Mouse (Mus musculus): ENCODE measurements around the gene Gm44965. TPM values are rescaled to one million over a fixed set of nuclear protein-coding genes. Genes with fewer than 3 reads are reported as not detected.

The Gm44965 gene
- polyA plus RNA-seq (2015; fragmentation: Nextera tagmentation; extraction: Ambion mirVana): not detected in 2 replicates

DNA sequence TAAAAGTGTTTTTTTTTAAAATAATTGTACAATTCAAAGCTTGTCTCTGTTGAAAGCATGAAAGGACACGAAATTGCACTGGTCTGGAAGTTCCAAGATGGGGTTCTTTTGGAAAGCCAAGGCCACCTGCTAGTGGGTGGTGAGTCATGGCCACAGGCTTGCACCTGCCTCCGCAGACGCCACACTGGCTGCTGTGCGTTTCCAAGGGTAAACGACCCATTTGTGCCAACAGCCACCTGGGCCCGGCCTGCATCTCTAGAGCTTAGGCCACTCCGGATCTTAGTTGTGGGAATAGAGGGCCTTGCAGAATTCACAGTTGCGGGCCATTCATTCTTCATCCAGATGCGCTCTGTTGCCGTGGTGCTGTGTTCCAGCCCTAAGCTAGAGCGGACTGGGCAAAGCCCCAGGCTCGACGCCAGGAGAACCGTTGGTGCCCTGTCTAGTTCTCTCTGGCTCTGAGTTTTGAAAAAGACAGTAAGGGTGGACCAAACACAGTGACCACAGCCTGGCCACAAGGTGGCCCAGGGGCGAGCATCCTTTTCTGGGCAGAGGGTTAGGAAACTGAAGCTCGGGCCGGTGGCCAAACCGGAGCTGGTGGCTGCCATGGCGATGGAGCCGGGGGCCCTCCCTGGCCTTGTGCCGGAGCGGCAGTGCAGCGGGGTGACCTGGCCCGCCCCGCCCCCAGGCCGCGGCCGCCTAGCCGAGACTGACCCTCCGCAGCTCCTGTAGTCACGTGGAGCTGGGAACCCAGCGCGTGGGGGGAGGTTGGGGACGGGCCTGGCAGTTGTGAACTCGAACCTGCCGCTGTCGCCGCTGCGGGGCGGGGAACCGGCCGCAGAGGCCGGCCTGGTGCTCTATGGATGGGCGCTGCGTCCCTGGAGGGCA, at the start of gene Gm44965, which contains the start of gene Repin1:
TSS of gene Gm44965 (plus strand) at position 784 of the 885 bp plus-strand sequence.
TSS of gene Repin1 (plus strand) at position 726 of the 885 bp plus-strand sequence.
- peak; percentile 90 for ATAC-seq (replicated peaks)
- WGBS: 2% methylated on average over 41 of the region's 45 CpGs
- H3K4me2 ChIP-seq (replicated peaks): peak within 1 kb of the TSS; percentile 61
- H3K4me1 ChIP-seq: peaks cover 20% of the 10 kb centered on the region
- peak within 1 kb of the TSS; percentile 62 for H3K4me3 ChIP-seq
- H3K9me3 ChIP-seq: peaks cover 9% of the 10 kb centered on the region; the same call in 1 of the 2 replicates
- peaks cover 26% of the 10 kb centered on the region for H3K36me3 ChIP-seq
- H3K27me3 ChIP-seq: no peaks in the 10 kb centered on the region
- H3K27ac ChIP-seq (replicated peaks): peak within 1 kb of the TSS; percentile 81
- peak within 1 kb of the TSS; percentile 77 for H3K9ac ChIP-seq (replicated peaks)

DNA sequence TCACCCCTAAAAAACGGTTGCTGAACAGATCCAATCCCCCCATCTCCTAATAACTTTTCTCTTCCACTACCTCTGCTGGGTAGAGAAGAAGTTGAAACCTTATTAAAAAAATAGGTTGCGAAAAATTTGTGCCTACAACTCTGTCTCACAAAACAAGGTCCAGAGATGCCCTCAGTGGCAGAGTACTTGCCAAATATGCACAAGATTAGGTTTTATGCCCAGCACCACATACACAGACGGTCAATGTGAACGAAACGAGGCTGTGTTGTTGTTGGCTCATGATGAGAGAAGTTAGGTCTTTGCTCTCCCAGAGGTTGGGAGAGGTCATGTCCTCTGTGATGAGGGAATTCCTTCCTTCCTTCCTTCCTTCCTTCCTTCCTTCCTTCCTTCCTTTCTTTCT, 48.5 kb upstream of the Gm44965 start:
- Histone ChIP-seq H3K9ac (replicated peaks) (no peak overlapping the region), H3K36me3 (peaks cover 12% of the 10 kb centered on the region; the same call in 1 of the 2 replicates), H3K27me3 (no peaks in the 10 kb centered on the region), H3K9me3 (no peaks in the 10 kb centered on the region), H3K4me3 (no peak overlapping the region), H3K27ac (replicated peaks) (no peak overlapping the region), H3K4me1 (no peaks in the 10 kb centered on the region), H3K4me2 (replicated peaks) (no peak overlapping the region)
- 88% methylated on average over 5 of the region's 5 CpGs for WGBS
- ATAC-seq (replicated peaks): no peak

DNA sequence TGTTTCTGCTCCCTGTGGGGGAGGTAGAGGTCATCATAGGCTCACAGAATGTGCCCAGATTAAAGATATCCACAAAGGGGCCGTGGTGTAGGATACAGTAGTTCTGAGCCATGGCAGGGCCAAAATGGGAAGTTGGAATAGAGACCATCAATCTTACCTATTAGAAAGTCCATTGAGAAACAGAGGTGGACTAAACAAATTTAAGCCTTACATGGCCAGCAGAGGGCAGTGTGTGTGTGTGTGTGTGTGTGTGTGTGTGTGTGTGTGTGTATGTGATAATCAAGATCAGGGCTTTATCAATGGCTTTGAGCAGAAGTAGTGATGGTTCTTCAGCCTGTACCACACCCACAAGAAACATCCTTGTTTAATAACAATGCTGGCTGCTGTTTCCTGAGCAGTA, 47.5 kb upstream of the Gm44965 start:
- Histone ChIP-seq H3K9ac (replicated peaks) (no peak overlapping the region), H3K27me3 (no peaks in the 10 kb centered on the region), H3K4me1 (no peaks in the 10 kb centered on the region), H3K27ac (replicated peaks) (no peak overlapping the region), H3K4me2 (replicated peaks) (no peak overlapping the region), H3K36me3 (peaks cover 2% of the 10 kb centered on the region; the same call in 1 of the 2 replicates), H3K4me3 (no peak overlapping the region), H3K9me3 (no peaks in the 10 kb centered on the region)
- ATAC-seq (replicated peaks): no peak
- WGBS: 62% methylated on average over 1 of the region's 1 CpGs

DNA sequence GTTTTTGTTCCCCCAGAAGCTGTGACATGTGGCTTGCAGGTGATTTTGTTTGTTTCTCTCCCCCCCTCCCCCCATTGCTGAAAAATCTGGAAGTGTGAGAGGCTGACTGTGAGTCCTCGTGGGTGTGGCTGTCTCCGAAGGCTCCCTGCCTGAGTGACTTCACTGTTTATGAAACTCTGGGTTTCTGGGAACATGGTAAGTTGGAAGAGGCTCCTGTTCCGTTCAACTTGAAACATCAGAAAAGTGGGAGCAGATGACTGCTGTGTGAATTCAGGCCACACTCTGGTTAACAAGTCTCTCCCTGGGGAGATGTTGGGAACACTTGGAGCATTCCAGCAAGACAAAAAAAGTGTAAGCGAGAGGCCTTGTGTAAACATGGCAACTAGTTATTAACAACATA, 46.9 kb upstream of the Gm44965 start:
- Histone ChIP-seq H3K27me3 (no peaks in the 10 kb centered on the region), H3K4me1 (no peaks in the 10 kb centered on the region), H3K36me3 (no peaks in the 10 kb centered on the region; the same call in 1 of the 2 replicates), H3K9me3 (no peaks in the 10 kb centered on the region), H3K4me3 (no peak overlapping the region), H3K4me2 (replicated peaks) (no peak overlapping the region), H3K9ac (replicated peaks) (no peak overlapping the region), H3K27ac (replicated peaks) (no peak overlapping the region)
- ATAC-seq (replicated peaks): no peak
- 79% methylated on average over 4 of the region's 4 CpGs for WGBS

DNA sequence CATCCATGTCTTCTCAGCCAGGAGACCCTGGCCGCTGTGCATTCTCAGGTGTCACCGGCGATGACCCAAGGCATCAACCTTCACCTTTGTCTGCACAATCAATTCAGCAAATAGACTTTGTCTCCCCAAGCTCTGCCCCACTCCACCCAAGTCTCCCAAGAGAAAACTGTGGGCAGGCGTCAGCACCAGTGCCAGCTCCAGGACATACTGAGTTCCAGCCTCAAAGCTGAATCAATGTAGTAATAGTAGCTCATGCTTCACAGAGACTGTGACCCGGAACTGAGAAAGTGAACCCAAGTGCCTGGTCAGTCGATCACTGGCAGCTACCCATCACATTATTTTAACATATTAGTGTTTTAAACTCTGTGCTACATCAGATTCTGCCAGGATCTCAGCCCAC, 45.4 kb upstream of the Gm44965 start:
- no peaks in the 10 kb centered on the region for H3K4me1 ChIP-seq
- no peak overlapping the region for H3K4me2 ChIP-seq (replicated peaks)
- no peak overlapping the region for H3K27ac ChIP-seq (replicated peaks)
- H3K9me3 ChIP-seq: no peaks in the 10 kb centered on the region
- no peak overlapping the region for H3K4me3 ChIP-seq
- H3K27me3 ChIP-seq: no peaks in the 10 kb centered on the region
- H3K9ac ChIP-seq (replicated peaks): no peak overlapping the region
- ATAC-seq (replicated peaks): no peak
- H3K36me3 ChIP-seq: no peaks in the 10 kb centered on the region
- WGBS: 89% methylated on average over 6 of the region's 6 CpGs

DNA sequence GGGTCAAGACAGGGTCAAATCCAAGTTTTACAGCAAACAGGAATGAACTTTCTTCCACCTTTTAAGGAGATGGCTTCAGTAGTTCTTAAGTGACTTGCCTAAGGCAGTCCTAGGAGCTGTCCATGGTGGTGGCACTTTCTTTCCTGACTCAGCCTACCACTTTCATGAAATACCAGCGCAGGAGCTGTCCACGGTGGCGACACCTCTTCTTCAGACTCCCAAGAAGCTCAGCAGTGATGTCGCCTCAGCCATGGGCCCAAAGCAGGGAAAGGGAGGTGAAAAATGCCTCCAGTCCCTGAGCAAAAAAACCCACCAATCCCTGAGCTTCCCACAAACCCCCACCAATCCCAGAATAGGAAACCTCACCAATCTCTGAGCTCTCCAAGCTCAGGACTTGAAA, 40.8 kb upstream of the Gm44965 start:
- no peak for ATAC-seq (replicated peaks)
- H3K4me3 ChIP-seq: no peak overlapping the region
- H3K27ac ChIP-seq (replicated peaks): 0 out of 2 replicates have a peak overlapping the region, but pooled peaks have one; percentile 100

DNA sequence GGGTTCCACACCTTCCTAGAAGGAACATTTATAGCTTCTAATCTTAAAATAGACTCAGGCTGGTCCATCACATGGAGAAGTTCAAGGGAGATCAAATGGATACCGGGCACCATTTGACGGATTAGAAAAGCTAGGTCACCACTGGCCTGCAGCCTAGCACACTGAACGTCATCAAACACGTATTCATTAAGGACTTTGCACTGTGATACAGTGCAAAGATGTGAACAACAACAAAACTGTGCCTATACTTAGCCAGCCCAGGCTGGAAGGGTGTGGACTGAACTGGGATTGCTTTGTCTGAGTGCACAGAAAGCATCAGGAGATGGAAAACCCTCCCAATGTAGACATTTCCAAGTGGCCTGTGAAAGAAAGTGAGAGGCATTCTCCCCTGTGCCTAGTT, 39.9 kb upstream of the Gm44965 start:
- 72% methylated on average over 4 of the region's 4 CpGs for WGBS
- Histone ChIP-seq H3K9me3 (no peaks in the 10 kb centered on the region), H3K27ac (replicated peaks) (peak overlapping the region; percentile 100), H3K4me1 (peaks cover 18% of the 10 kb centered on the region), H3K9ac (replicated peaks) (peak overlapping the region; percentile 86), H3K27me3 (no peaks in the 10 kb centered on the region), H3K4me2 (replicated peaks) (peak overlapping the region; percentile 79), H3K36me3 (no peaks in the 10 kb centered on the region), H3K4me3 (peak overlapping the region; percentile 62)
- ATAC-seq (replicated peaks): peak; percentile 21

More for the DNA sequence above, 40.8 kb upstream of the Gm44965 start:
- Histone ChIP-seq H3K36me3 (no peaks in the 10 kb centered on the region), H3K4me2 (replicated peaks) (no peak overlapping the region), H3K9ac (replicated peaks) (no peak overlapping the region), H3K9me3 (no peaks in the 10 kb centered on the region), H3K27me3 (no peaks in the 10 kb centered on the region), H3K4me1 (peaks cover 18% of the 10 kb centered on the region)
- 74% methylated on average over 4 of the region's 4 CpGs for WGBS

DNA sequence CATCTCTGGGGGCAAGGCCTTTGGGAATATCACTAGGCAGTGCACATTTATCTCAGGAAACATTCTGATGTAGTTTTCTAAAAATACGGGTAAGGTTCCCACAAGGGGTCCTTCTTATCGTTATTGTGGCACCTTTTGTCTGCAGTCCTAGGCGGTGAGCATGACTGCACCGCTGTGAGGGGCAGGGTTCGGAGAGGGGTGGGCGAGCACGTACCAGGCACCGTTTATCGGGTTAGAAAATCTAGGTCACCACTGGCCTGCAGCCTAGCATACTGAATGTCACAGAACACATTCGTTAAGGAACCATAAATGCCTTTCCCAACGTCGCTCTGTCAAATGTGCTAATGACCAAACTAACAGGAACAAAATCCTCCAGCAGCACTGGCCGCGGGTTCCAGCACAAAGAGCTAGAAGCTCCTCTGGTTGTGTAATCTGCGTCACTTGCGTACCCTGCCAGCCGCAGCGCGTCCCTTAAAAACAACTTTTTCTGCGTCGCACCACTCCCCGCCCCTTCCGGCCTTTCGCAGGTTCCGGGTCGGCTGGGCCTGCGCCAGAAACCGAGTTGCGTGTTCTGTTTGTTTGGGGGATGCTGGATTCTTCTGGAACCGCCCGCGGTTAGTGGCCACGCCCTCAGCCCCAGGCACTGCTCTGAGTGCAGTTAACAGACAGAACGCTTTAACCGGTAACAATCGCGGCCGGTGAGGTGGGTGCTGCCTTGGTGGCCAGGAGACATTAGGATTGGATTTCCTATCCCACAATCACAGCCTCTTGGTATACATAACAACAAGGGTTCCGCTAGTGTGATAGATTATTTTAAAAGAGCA, 39.2 kb upstream of the Gm44965 start, which contains the start of gene Lrrc61:
TSS of gene Lrrc61 (plus strand) at position 517 of the 824 bp plus-strand sequence.
- Histone ChIP-seq H3K9ac (replicated peaks) (peak within 1 kb of the TSS; percentile 86), H3K36me3 (no peaks in the 10 kb centered on the region), H3K4me1 (peaks cover 18% of the 10 kb centered on the region), H3K27ac (replicated peaks) (peak within 1 kb of the TSS; percentile 100), H3K4me3 (peak within 1 kb of the TSS; percentile 62), H3K4me2 (replicated peaks) (peak within 1 kb of the TSS; percentile 79), H3K9me3 (no peaks in the 10 kb centered on the region), H3K27me3 (no peaks in the 10 kb centered on the region)
- peak; percentile 94 for ATAC-seq (replicated peaks)
- WGBS: under 1% methylated on average over 39 of the region's 39 CpGs

DNA sequence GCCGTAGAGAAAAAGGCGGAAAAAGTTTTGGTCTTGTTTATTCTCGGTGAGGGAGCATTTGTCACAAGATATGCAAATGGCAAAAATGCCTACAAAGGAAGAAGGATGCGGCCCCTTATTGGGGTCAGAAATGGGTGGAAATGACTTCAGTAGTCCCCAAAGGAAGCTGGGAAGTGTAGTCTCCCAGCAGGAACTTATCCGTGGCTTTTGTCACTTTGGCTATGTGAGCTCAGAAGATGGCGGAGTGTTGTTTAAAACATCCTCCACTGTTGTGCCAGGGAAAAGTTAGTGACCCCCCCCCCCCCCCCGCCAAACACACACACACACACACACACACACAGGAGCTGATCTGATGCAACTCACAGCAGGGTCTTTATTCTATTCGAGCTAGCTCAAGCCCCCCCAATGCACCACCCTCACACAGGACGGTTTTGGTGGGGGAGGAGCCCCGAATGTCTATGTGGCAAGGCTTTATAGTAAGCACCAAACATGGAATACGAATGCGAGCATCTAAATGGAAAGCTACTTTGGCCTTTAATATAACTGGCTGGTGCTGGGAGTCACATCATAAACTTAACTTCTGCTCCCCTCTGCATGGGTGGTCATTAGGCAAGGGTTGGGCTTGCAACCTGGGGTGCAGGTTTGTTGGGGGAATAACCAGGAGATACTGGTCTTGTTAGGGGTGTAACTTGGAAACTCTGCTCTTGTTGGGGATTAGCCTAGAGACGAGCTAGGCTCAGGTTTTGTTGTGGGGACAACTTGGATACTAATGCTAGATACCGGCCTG, 38.4 kb upstream of the Gm44965 start:
- peak overlapping the region; percentile 100 for H3K27ac ChIP-seq (replicated peaks)
- no peaks in the 10 kb centered on the region for H3K27me3 ChIP-seq
- peaks cover 18% of the 10 kb centered on the region for H3K4me1 ChIP-seq
- peak overlapping the region; percentile 79 for H3K4me2 ChIP-seq (replicated peaks)
- no peaks in the 10 kb centered on the region for H3K36me3 ChIP-seq
- peak overlapping the region; percentile 86 for H3K9ac ChIP-seq (replicated peaks)
- WGBS: 24% methylated on average over 14 of the region's 14 CpGs
- H3K4me3 ChIP-seq: peak overlapping the region; percentile 62
- ATAC-seq (replicated peaks): peak; percentile 91
- H3K9me3 ChIP-seq: no peaks in the 10 kb centered on the region

DNA sequence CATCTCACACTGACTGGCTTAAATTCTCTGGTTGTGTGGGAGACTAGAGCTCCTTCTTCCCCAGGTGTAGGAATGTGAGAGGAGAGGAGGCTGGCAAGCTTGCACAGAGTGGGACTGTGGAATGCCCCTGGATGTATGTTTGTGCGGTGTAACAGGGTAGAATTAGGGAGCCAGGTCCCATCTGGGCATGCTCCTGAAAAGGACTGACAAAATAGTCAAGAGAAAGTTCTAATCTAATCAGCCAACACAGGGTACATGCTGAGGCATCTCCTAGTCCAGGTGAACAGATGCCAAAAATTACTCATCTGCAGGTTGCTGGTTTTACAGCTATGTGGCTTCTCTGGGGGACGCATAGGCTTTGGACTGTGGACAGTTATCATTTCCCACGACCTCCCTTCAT, 37.8 kb upstream of the Gm44965 start:
- Histone ChIP-seq H3K27me3 (no peaks in the 10 kb centered on the region), H3K9me3 (no peaks in the 10 kb centered on the region), H3K36me3 (no peaks in the 10 kb centered on the region), H3K4me3 (no peak overlapping the region), H3K9ac (replicated peaks) (no peak overlapping the region), H3K4me1 (peaks cover 18% of the 10 kb centered on the region), H3K4me2 (replicated peaks) (no peak overlapping the region), H3K27ac (replicated peaks) (no peak overlapping the region)
- WGBS: 91% methylated on average over 3 of the region's 3 CpGs
- ATAC-seq (replicated peaks): no peak

DNA sequence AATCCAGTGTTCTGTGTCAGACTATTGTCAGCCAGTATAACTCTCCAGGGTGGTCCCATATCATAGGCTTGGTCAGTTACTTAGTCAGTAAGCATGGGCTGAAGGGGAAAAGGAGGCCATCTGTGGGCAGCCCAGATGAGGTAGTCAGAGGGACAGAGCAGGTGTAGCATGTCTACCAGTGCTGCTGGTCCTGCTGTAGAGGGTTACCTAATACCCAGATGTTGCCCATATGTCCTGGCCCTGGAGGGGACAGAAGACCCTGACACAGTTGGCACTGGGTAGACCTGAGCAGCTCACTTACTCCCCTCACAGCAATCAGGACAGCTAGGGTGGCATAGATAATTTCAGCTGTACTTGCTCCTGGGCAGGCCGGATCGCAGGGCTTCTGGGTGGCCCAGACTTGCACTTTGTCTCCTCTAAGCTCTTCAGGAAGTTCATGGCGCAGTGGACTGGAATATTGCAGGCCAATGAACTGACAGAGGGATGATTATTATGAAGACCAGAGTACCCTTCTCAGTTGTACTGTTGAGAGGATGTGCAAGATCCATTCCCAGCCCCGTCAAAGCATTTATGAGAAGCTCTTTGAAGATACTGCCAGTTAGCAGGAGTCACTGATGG, 27.9 kb upstream of the Gm44965 start:
- Histone ChIP-seq H3K27ac (replicated peaks) (no peak overlapping the region), H3K4me2 (replicated peaks) (no peak overlapping the region), H3K4me3 (no peak overlapping the region), H3K9ac (replicated peaks) (no peak overlapping the region), H3K4me1 (peaks cover 5% of the 10 kb centered on the region; the same call in 1 of the 2 replicates), H3K36me3 (peaks cover 9% of the 10 kb centered on the region), H3K9me3 (no peaks in the 10 kb centered on the region), H3K27me3 (no peaks in the 10 kb centered on the region)
- 94% methylated on average over 4 of the region's 4 CpGs for WGBS
- ATAC-seq (replicated peaks): no peak
